Mouse (Mus musculus) gastrocnemius, adult 8-10 months (tissue): Measurements from ENCODE around the gene Spn. TPM values are rescaled to one million over a fixed set of nuclear protein-coding genes. Genes with fewer than 3 reads are reported as not detected.

Experiments used
- DNase-seq, 2 experiments: peaks; one replicate each; pipeline ENCODE4 v3.0.0; 2022; ENCODE audit warnings: low spot score in 2 of 2
- total RNA-seq, 4 experiments: library from RNA; stranded (reverse); gene quantifications; 2 replicates each; pipeline ENCODE4 v1.2.4; 2022

Gene Spn
- total RNA-seq, 4 experiments from 2014 or later: 0.07 to 0.13 (median 0.13) TPM; not detected in 1

DNA sequence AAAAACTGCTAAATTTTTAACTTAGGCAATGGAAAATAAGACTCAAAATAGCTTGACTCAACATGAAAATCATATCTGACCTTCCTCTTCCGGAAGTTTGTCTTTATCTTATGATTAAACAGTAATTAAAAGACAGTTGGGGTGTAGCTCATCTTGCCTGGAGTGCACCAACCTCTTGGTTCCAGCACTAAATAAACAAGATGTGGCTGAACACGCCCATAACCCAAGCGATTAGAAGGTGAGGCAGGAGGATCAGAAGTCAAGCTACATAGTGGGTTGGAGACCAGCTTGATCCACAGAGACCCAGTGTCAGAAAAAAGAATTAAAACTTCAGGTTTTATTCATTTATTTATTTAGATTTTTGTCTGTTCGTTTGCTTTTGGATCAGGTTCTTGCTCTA is 53.9 kb downstream of the Spn start:
- no peak for DNase-seq

GRCm38 (mm10) chr7:127082995-127083394 is 54.6 kb downstream of the Spn start:
- DNase-seq: no peak

GRCm38 (mm10) chr7:127082271-127082670 is 55.4 kb downstream of the Spn start:
- DNase-seq: no peak

Other genes starting within 250 kb of the Spn start
- gene Tmem219, start 214.9 kb downstream of the Spn start, total RNA-seq: 10 to 100 TPM in 3 of 4 experiments, 1 to 10 TPM in 1; 9.3 to 13.4 (median 12.0) TPM
- gene Kctd13, start 208.9 kb downstream of the Spn start, total RNA-seq: 1 to 10 TPM; 1.2 to 4.0 (median 2.7) TPM
- gene Asphd1, start 188.2 kb downstream of the Spn start, total RNA-seq: not detected
- 1 to 10 TPM in 1 of 4 experiments, under 1 TPM in 3; 0.19 to 1.1 (median 0.51) TPM for gene Sez6l2, start 187.3 kb downstream of the Spn start, total RNA-seq
- 10 to 100 TPM; 27.4 to 34.9 (median 33.3) TPM for gene Cdipt, start 161.9 kb downstream of the Spn start, total RNA-seq
- under 1 TPM in 1 of 4 experiments, not detected in 3; 0.24 TPM for gene Cdiptos, start 161.7 kb downstream of the Spn start, total RNA-seq
- gene Mvp, start 123.2 kb downstream of the Spn start, total RNA-seq: 10 to 100 TPM; 26.7 to 48.3 (median 34.8) TPM
- gene Pagr1b, start 121.3 kb downstream of the Spn start, total RNA-seq: under 1 TPM in 1 of 4 experiments, not detected in 3; 0.67 TPM
- gene Pagr1a, start 120.5 kb downstream of the Spn start, total RNA-seq: 10 to 100 TPM in 1 of 4 experiments, 1 to 10 TPM in 3; 1.3 to 17.6 (median 5.2) TPM
- 10 to 100 TPM in 3 of 4 experiments, 1 to 10 TPM in 1; 4.0 to 20.7 (median 14.7) TPM for gene Gm42742, start 116.7 kb downstream of the Spn start, total RNA-seq
- gene Prrt2, start 116.6 kb downstream of the Spn start, total RNA-seq: under 1 TPM in 3 of 4 experiments, not detected in 1; 0.31 to 0.72 (median 0.65) TPM
- 10 to 100 TPM; 67.1 to 73.4 (median 72.5) TPM for gene Maz, start 110.8 kb downstream of the Spn start, total RNA-seq
- gene Kif22, start 95.4 kb downstream of the Spn start, total RNA-seq: 1 to 10 TPM in 1 of 4 experiments, under 1 TPM in 1, not detected in 2; 0.82 to 1.8 TPM
- gene Zg16, start 50.5 kb downstream of the Spn start, total RNA-seq: not detected
- under 1 TPM; 0.12 to 0.74 (median 0.25) TPM for gene AI467606, start 46.5 kb downstream of the Spn start, total RNA-seq
- under 1 TPM in 3 of 4 experiments, not detected in 1; 0.18 to 0.29 (median 0.27) TPM for gene Qprt, start 15.6 kb downstream of the Spn start, total RNA-seq
- gene Cd2bp2, start 58.2 kb upstream of the Spn start, total RNA-seq: 10 to 100 TPM; 25.2 to 35.0 (median 32.7) TPM
- 10 to 100 TPM; 29.1 to 34.3 (median 32.1) TPM for gene Tbc1d10b, start 70.6 kb upstream of the Spn start, total RNA-seq
- over 10,000 TPM; 27,006 to 32,685 (median 27,393) TPM for gene Mylpf, start 71.1 kb upstream of the Spn start, total RNA-seq
- 1 to 10 TPM; 4.2 to 5.5 (median 4.8) TPM for gene Zfp553, start 95.2 kb upstream of the Spn start, total RNA-seq
- gene Sept1, start 95.3 kb upstream of the Spn start, total RNA-seq: 1 to 10 TPM; 1.0 to 2.8 (median 1.4) TPM
- gene Zfp771, start 106.5 kb upstream of the Spn start, total RNA-seq: 10 to 100 TPM; 13.7 to 21.0 (median 18.3) TPM
- 10 to 100 TPM; 31.3 to 38.3 (median 33.9) TPM for gene Dctpp1, start 122.9 kb upstream of the Spn start, total RNA-seq
- gene Sephs2, start 136.2 kb upstream of the Spn start, total RNA-seq: 10 to 100 TPM; 38.1 to 45.4 (median 41.6) TPM
- under 1 TPM; 0.07 to 0.25 (median 0.17) TPM for gene Itgal, start 158.4 kb upstream of the Spn start, total RNA-seq
- 10 to 100 TPM; 39.1 to 55.1 (median 41.1) TPM for gene Zfp768, start 207.8 kb upstream of the Spn start, total RNA-seq
- 1 to 10 TPM; 3.0 to 3.4 (median 3.1) TPM for gene Zfp747, start 238.2 kb upstream of the Spn start, total RNA-seq
- 1 to 10 TPM; 1.5 to 2.5 (median 2.1) TPM for gene 9130019O22Rik, start 249.3 kb upstream of the Spn start, total RNA-seq